Mouse (Mus musculus): ENCODE results near the gene Ehbp1.

The Ehbp1 gene

DNA sequence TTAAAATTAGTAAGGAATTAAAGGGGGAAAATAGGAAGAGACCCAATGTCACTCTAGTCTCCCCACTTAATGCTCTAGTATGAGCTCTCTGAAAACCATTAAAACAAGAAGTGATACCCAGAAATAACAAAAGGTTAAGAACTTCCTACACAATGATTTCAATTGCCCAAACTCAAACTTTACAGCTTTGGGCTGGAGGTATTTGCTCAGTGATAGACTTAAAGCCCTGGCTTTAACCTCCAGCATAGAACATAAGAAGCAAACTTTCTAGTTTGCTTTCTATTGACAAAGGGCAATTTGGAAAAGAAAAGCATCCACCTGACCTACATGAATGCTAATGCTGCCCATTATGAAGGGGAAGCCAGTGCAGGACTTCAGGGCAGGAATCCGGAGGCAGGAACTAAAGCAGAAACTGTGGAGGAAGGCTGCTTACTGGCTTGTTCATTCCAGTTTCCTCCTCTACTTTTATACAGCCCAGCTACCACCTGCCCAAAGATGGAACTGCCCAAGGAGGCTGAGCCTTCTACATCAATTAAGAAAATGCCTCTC is 353.6 kb downstream of the Ehbp1 start:
- in situ Hi-C loops (cut with MboI, MseI) = no loop called here

DNA sequence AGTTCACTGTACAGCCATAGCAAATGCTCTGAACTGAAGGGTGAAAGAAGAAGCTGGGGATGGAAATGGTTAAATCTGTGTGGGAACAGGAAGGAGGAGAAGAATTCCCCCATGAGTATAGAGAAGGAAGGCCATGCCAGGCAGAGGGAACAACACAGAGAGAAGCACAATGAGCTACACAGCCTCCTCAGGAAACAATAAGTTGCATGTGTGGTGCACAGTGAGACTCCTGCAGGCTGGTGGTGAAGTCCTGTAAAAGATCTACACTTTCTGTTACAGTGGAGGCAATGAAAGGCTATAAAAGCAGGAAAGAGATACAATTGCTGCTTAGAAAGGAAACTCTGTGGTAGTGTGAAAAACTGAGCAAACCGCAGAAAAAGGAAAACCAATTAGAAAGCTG is 357.0 kb downstream of the Ehbp1 start:
- in situ Hi-C loops (cut with MboI, MseI) = no loop called here

DNA sequence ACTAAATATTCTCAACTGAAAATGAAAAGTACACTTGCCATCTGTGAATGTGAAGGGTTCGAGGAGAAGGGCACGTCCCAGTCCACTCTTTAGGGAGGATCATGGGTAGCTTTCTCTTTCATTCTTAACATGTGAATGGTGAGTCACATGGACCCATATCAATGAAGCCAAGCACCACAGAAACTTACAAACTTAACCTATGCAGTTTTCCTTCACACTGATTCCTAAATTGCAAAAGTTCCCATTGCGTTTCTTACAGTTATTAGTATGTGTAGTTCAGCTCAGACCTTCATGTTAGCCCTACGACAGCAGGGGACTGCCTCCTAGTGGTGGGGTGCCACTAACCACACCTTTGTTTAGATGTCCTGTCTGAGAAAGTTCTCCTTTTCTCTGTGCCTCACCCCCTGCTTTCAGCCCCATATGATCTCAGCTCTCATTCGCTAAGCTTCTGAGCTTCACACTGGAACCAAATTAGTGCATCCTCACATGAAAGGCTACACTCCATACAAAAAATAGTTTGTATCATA is 368.0 kb downstream of the Ehbp1 start:
- in situ Hi-C loops (cut with MboI, MseI) = no loop called here

DNA sequence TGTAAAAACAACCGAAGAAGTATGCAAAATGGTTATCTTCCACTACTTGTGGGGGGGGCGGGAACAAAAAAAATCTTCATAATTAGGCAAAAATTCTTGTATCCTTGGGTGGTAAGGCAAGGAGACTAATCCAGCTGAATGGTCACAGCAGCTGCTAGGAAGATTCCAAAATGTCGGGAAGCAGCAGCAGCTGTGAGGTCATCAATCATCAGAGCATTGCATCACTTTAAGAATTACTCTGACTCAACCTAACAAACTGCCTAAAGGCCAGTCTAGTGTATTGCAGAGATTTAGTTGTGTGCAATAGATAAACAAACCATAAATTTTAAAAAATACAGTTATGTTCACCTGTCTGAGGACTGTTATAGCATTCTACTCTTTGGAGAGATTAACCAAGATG is 368.5 kb downstream of the Ehbp1 start:
- in situ Hi-C loops (cut with MboI, MseI) = no loop called here

DNA sequence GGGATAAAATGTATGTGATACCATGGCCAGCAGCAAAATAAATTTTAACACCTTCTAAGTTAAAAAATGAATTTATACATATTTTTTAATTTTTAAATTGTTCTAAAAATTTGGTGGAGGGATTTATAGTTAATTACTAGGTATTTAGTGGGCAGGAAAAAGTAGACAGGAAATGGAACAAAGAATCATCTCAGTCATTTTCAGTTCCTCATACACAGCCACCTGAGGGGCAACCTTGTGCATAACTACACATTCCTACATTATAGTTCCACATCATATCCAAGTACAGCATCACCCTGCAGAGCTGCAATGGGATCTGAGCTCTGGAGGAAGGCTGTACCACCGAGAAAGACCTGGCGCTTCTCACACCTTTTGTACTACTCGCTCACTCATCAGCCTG is 373.2 kb downstream of the Ehbp1 start:
- in situ Hi-C loops (cut with MboI, MseI) = loop anchor here in 1 of 2 experiments (5.0 kb wide), 1 partner anchor 322 kb away; no protein-coding TSS in a partner anchor

All from T-helper 17 cell (primary cell).